Mouse (Mus musculus) ES-E14 (cell line): ENCODE measurements around the gene E130114P18Rik. TPM values are rescaled to one million over a fixed set of nuclear protein-coding genes. Genes with fewer than 3 reads are reported as not detected.

ENCODE experiments used
- DNase-seq: peaks from one replicate; pipeline ENCODE4 v3.0.0-alpha.2; 2013; ENCODE audit warnings: low read depth, low spot score
- H3K27ac ChIP-seq: 2 replicates; pipeline ENCODE4 v1.5.1; 2012; ENCODE audit warnings: low read depth, mild to moderate bottlenecking, low read length, moderate library complexity, mixed read lengths; ENCODE audit not compliant: poor library complexity, insufficient read depth, severe bottlenecking
- H3K36me3 ChIP-seq: 2 replicates; pipeline ENCODE4 v1.6.1; 2012; ENCODE audit warnings: mild to moderate bottlenecking, low read length, moderate library complexity, mixed read lengths; ENCODE audit not compliant: control insufficient read depth, poor library complexity, insufficient read depth, severe bottlenecking
- H3K4me1 ChIP-seq, 2 experiments: fragments of 150-350 bp in 1 of 2; sonication (generic) in 1 of 2; 2 replicates each; pipeline ENCODE4 v1.6.1; 2012; ENCODE audit warnings: low read length in 2 of 2, mild to moderate bottlenecking in 1 of 2, mixed read lengths in 1 of 2; ENCODE audit not compliant: control insufficient read depth in 2 of 2, insufficient read depth in 2 of 2, poor library complexity in 1 of 2
- H3K4me3 ChIP-seq, 2 experiments: fragments of 150-350 bp in 1 of 2; sonication (generic) in 1 of 2; 2 replicates each; pipeline ENCODE4 v1.5.1; 2012; ENCODE audit warnings: low read length in 2 of 2, low read depth in 1 of 2, mild to moderate bottlenecking in 1 of 2, mixed read lengths in 1 of 2; ENCODE audit not compliant: insufficient read depth in 1 of 2, poor library complexity in 1 of 2, severe bottlenecking in 1 of 2
- H3K9ac ChIP-seq: 2 replicates; pipeline ENCODE4 v1.6.1; 2012; ENCODE audit warnings: low read depth, mild to moderate bottlenecking, low read length, mixed read lengths; ENCODE audit not compliant: poor library complexity, insufficient read depth, severe bottlenecking
- H3K9me3 ChIP-seq: fragments of 150-350 bp; sonication (generic); 2 replicates; pipeline ENCODE4 v1.6.1; 2012; ENCODE audit warnings: low read depth, mild to moderate bottlenecking, low read length; ENCODE audit not compliant: control insufficient read depth, insufficient read depth
- CHD2 ChIP-seq: IDR thresholded peaks from 2 replicates; pipeline ENCODE4 v1.6.1; 2014; ENCODE audit warnings: mild to moderate bottlenecking, low read depth, low read length, inconsistent platforms
- HCFC1 ChIP-seq: IDR thresholded peaks from 2 replicates; pipeline ENCODE4 v1.6.1; 2012; ENCODE audit warnings: low read length, inconsistent platforms, borderline replicate concordance; ENCODE audit not compliant: insufficient read depth
- MAFK ChIP-seq: IDR thresholded peaks from 2 replicates; pipeline ENCODE4 v1.6.1; 2014; ENCODE audit warnings: mild to moderate bottlenecking, low read depth, low read length, inconsistent platforms; ENCODE audit not compliant: insufficient read depth
- ZC3H11A ChIP-seq: IDR thresholded peaks from 2 replicates; pipeline ENCODE4 v1.6.1; 2012; ENCODE audit warnings: low read depth, mild to moderate bottlenecking, inconsistent platforms, low read length, borderline replicate concordance
- ZNF384 ChIP-seq: IDR thresholded peaks from 2 replicates; pipeline ENCODE4 v1.6.1; 2012; ENCODE audit warnings: low read depth, low read length, inconsistent platforms
- in situ Hi-C, 2 experiments: fragments of 600-800 bp; cut with MboI; formaldehyde crosslinking; loops; one replicate each; pipeline ENCODE4 v1.15.1; 2025; ENCODE audit warnings: low sequenced_read_pairs in 2 of 2, inconsistent platforms in 1 of 2; ENCODE audit not compliant: unreplicated experiment in 2 of 2
- total RNA-seq: library from RNA; depleted of rRNA; stranded (reverse); fragments of 300-350 nt; gene quantifications from 2 replicates; pipeline ENCODE4 v1.2.3, GENCODE M21; 2012

The E130114P18Rik gene
- total RNA-seq, 1 experiment, result not detected

DNA sequence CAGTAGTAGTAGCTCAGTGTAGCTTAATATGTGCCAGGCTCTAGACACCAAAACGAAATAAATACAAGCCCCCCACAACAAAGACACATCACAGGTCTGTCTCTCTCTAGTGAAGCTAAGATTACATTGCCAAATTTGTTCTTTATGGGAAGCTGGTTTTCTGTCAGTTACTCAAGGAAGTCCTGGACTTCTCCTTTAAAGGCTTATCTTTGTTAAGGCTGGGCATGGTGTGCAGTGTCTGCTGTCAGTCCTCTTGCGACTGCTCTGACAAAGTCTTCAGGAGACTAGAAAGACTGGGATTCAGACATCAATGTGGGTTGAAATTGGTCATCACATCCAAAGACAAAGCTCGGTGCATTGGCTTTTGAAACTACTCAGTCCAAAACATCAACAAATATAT is 31.0 kb upstream of the E130114P18Rik start:
- no peak for TF ChIP-seq CHD2
- no peak for TF ChIP-seq HCFC1

DNA sequence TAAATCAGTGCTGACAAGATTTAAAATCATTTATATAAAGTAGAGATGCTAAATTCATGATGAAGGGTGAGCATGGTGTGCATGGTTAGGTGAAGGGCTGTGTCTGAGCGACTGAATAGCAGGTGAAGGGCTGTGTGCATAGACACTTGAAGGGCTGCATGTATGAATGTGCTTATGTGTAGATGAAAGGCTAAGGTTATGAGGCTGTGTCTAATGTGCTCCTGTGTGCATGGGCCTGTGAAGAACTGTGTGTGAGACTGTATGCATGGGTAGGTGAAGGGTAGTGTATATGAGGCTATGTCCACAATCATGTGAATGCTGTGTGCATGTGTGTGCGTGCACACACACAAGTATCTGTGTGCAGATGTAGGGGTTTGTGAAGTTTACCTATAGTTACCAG is 29.0 kb upstream of the E130114P18Rik start:
- TF ChIP-seq HCFC1 (no peak), MAFK (no peak), CHD2 (no peak), ZNF384 (no peak), ZC3H11A (no peak)
- no peak overlapping the region for H3K27ac ChIP-seq
- H3K4me3 ChIP-seq, result no peak overlapping the region
- in situ Hi-C loops, result no loop called here
- no peak overlapping the region for H3K9ac ChIP-seq
- H3K36me3 ChIP-seq, result no peaks in the 10 kb centered on the region
- no peaks in the 10 kb centered on the region for H3K4me1 ChIP-seq
- no peak for DNase-seq
- H3K9me3 ChIP-seq, result no peaks in the 10 kb centered on the region

More for the DNA sequence above, 31.0 kb upstream of the E130114P18Rik start:
- H3K27ac ChIP-seq, result no peak overlapping the region
- in situ Hi-C loops, result no loop called here
- H3K4me1 ChIP-seq, result no peaks in the 10 kb centered on the region
- no peak overlapping the region for H3K4me3 ChIP-seq
- H3K9ac ChIP-seq, result no peak overlapping the region
- no peak for DNase-seq
- H3K36me3 ChIP-seq, result no peaks in the 10 kb centered on the region
- no peaks in the 10 kb centered on the region for H3K9me3 ChIP-seq

DNA sequence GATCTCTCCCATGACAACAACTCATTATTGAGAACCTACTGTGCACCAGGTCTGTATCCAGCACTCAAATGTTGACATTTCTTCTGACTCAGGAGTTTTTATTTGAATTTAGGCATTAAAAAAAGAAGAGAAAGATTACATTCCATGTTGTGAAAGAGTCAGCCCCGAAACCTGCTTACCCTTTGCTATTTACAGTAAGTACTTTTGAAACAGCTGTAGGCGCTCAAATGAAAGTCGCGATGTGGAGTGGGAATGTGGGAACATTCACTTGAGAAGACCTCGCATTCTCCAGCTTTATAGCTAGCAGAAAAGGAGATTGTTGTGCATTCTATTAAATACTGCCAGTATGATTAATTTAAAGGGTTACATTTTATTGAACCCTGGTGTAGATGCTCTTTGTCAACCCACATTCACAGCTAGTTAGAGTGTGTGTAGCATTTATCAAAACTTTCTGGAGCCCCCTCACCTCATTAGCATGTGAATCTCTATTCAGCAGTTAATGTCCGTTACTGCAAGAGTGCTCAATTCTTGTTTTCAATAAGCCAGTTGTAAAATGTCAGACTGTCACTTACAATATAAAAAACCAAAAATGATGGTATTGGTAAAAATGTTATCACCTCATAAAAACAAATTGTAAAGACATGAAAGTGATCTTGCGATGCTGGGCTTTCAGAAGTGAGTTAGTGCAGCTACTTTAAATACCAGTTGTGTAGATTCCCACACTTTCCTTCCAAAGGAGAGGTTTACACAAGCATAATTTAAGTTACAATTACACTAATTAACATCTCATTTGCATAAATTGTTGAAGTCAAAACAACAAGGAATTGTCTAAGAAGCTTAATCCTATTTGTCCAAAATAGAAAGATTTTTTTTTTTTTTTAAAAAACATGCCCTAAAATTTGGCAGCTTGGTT is 28.3 kb upstream of the E130114P18Rik start:
- no peak for TF ChIP-seq MAFK
- TF ChIP-seq ZNF384, result no peak
- no peak for TF ChIP-seq HCFC1
- TF ChIP-seq ZC3H11A, result no peak
- no peak for TF ChIP-seq CHD2
- no peaks in the 10 kb centered on the region for H3K9me3 ChIP-seq
- H3K4me3 ChIP-seq, result no peak overlapping the region
- no peaks in the 10 kb centered on the region for H3K36me3 ChIP-seq
- no peak overlapping the region for H3K27ac ChIP-seq
- in situ Hi-C loops, result no loop called here
- no peaks in the 10 kb centered on the region for H3K4me1 ChIP-seq
- no peak overlapping the region for H3K9ac ChIP-seq
- no peak for DNase-seq

DNA sequence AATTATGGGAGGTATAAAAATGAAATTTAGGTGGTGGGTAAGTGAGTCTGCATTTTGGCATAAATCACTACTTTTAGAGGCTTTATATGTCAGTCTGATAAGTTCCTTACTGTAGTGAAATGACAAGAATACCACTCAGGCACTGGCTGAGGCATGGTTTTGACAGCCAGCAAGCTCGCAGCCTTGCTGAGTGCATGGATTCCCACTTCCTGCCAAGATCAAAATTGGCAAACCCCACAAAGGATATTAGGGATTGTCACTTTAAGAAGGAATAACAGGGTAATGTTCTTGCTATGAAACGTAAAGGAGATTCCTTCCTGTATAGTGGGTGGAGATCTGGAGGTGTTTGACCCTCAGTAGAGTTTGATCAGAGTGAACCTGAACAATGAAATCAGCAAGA is 27.4 kb upstream of the E130114P18Rik start:
- no peaks in the 10 kb centered on the region for H3K9me3 ChIP-seq
- in situ Hi-C loops, result no loop called here
- no peak overlapping the region for H3K9ac ChIP-seq
- no peaks in the 10 kb centered on the region for H3K36me3 ChIP-seq
- TF ChIP-seq CHD2 (no peak), MAFK (no peak), HCFC1 (no peak), ZC3H11A (no peak), ZNF384 (no peak)
- no peak for DNase-seq
- no peaks in the 10 kb centered on the region for H3K4me1 ChIP-seq
- no peak overlapping the region for H3K4me3 ChIP-seq
- H3K27ac ChIP-seq, result no peak overlapping the region
